Mouse (Mus musculus) neural tube, embryonic 14.5 days (tissue): ENCODE measurements around the gene 2410137M14Rik. TPM values are rescaled to one million over a fixed set of nuclear protein-coding genes. Genes with fewer than 3 reads are reported as not detected.
A peak's percentile ranks its signal among the peaks of the same experiment; 100 is the strongest.

Experiments used
- ATAC-seq: fragments of 200-750 bp; cut with Nextera tagmentation; 2 replicates; pipeline ENCODE4 v1.8.0; 2017; ENCODE audit warnings: low read depth, mild to moderate bottlenecking, moderate TSS enrichment, moderate library complexity
- H3K27ac ChIP-seq: fragments of 300-500 bp; sonication (generic); 2 replicates; pipeline ENCODE4 v1.5.1; 2014; ENCODE audit warnings: low read depth, mild to moderate bottlenecking, control low read depth, low read length, moderate library complexity, mixed read lengths
- H3K27me3 ChIP-seq: fragments of 300-500 bp; sonication (generic); 2 replicates; pipeline ENCODE4 v1.6.1; 2014; ENCODE audit warnings: low read length; ENCODE audit not compliant: control insufficient read depth, insufficient read depth
- H3K36me3 ChIP-seq: fragments of 300-500 bp; sonication (generic); 2 replicates; pipeline ENCODE4 v1.6.1; 2014; ENCODE audit warnings: low read length, mixed read lengths; ENCODE audit not compliant: control insufficient read depth, insufficient read depth
- H3K4me1 ChIP-seq: fragments of 300-500 bp; sonication (generic); 2 replicates; pipeline ENCODE4 v1.6.1; 2014; ENCODE audit warnings: low read length; ENCODE audit not compliant: control insufficient read depth, insufficient read depth
- H3K4me2 ChIP-seq: fragments of 300-500 bp; sonication (generic); 2 replicates; pipeline ENCODE4 v1.6.1; 2014; ENCODE audit warnings: mild to moderate bottlenecking, low read depth, low read length, control low read depth
- H3K4me3 ChIP-seq: fragments of 300-500 bp; sonication (generic); 2 replicates; pipeline ENCODE4 v1.5.1; 2014; ENCODE audit warnings: low read depth, low read length, control low read depth, mixed read lengths
- H3K9ac ChIP-seq: fragments of 300-500 bp; sonication (generic); replicated peaks from 2 replicates; pipeline ENCODE4 v1.6.1; 2014; ENCODE audit warnings: low read depth, mild to moderate bottlenecking, control low read depth, low read length, mixed read lengths
- H3K9me3 ChIP-seq: fragments of 300-500 bp; sonication (generic); 2 replicates; pipeline ENCODE4 v1.6.1; 2016; ENCODE audit warnings: low read length; ENCODE audit not compliant: control insufficient read depth
- WGBS: fragments of 180-500 bp; shearing (Covaris S2); extraction: QIAGEN DNeasy Blood & Tissue Kit; methylation state at CpG from one replicate; pipeline ENCODE4 v1.1.7; 2014; 5-methylcytosine and 5-hydroxymethylcytosine counted together
- polyA plus RNA-seq: library from polyadenylated mRNA; unstranded; fragments of >200 nt; fragmentation: Nextera tagmentation; extraction: Ambion mirVana; gene quantifications from 2 replicates; pipeline ENCODE4 v1.2.1, GENCODE M21; 2014

Gene 2410137M14Rik
- polyA plus RNA-seq, 1 experiment from 2014 or later = 0.32 TPM

DNA sequence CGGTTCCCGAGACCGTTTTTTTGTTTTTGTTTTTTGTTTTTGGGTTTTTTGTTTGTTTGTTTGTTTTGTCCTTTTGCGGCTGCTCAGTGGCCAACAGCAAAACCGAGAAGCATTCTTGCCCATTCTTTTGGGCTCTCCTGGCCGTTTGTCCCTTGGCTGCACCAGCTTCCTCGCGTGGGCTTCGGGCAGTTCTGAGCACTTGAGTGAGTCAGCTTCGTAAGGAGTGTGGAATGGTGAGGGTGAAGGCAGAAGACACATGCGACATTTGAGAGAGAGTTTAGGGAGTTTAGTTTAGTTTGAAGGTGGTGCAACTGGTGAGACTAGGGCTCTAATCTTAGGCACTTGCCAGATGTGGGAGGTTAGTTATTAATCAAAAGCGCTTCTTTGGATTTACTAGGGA, 22.2 kb downstream of the 2410137M14Rik start:
- Histone ChIP-seq H3K27ac (peak overlapping the region; percentile 75; the same call in 1 of the 2 replicates), H3K36me3 (no peaks in the 10 kb centered on the region; the same call in 1 of the 2 replicates), H3K4me3 (peak overlapping the region; percentile 65), H3K9me3 (no peaks in the 10 kb centered on the region), H3K27me3 (no peaks in the 10 kb centered on the region), H3K9ac (peak overlapping the region; percentile 68), H3K4me1 (peaks cover 12% of the 10 kb centered on the region; the same call in 1 of the 2 replicates), H3K4me2 (peak overlapping the region; percentile 75)
- peak; percentile 10; the same call in 1 of the 2 replicates for ATAC-seq
- 13% methylated on average over 12 of the region's 12 CpGs for WGBS

DNA sequence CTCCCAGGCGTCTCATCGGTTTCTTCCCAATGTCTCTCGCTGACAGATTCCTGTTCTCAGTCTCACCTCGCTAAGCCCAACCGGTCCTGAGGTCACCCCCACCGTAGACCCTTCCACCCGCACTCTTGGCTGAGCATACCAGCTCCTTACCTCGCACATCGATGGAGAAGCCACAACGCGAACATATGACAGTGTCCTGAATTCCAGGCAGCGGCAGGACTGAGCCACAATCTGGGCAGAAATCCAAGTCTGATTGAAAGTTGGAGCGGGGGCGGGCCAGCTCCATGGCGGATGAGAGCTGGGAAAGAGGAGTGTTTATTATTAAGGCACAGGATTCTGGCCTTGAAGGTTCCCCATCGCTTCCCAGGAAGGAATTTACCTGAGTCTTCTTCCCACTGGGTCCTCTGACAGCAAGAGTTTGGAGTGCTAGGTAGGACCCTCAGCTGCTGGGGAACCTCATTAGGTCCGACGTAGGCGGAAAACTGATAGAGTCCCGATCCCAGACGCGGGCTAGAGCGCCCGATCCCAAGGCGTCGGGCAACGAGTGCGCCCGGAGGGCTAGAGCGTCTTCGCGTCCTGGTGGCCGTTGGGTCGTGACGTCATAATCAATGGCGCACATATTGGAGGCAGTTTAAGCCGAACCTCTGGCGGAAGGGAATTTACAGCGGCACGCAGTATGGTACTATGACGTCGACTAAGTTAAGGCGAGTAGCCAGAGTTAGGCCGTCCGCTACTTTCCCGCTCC, 22.9 kb downstream of the 2410137M14Rik start, which contains the start of the genes Znrd1 and Znrd1as:
Gene Znrd1 (minus strand): TSS at position 561 of the 745 bp plus-strand sequence.
Gene Znrd1as (plus strand): TSS at position 594 of the 745 bp plus-strand sequence.
- H3K27me3 ChIP-seq = no peaks in the 10 kb centered on the region
- ATAC-seq = peak; percentile 98
- peak within 1 kb of the TSS; percentile 65 for H3K4me3 ChIP-seq
- peak within 1 kb of the TSS; percentile 75 for H3K4me2 ChIP-seq
- WGBS = under 1% methylated on average over 46 of the region's 46 CpGs
- H3K9me3 ChIP-seq = no peaks in the 10 kb centered on the region
- H3K36me3 ChIP-seq = no peaks in the 10 kb centered on the region; the same call in 1 of the 2 replicates
- H3K9ac ChIP-seq = peak within 1 kb of the TSS; percentile 68
- peaks cover 12% of the 10 kb centered on the region; the same call in 1 of the 2 replicates for H3K4me1 ChIP-seq
- H3K27ac ChIP-seq = peak within 1 kb of the TSS; percentile 75

DNA sequence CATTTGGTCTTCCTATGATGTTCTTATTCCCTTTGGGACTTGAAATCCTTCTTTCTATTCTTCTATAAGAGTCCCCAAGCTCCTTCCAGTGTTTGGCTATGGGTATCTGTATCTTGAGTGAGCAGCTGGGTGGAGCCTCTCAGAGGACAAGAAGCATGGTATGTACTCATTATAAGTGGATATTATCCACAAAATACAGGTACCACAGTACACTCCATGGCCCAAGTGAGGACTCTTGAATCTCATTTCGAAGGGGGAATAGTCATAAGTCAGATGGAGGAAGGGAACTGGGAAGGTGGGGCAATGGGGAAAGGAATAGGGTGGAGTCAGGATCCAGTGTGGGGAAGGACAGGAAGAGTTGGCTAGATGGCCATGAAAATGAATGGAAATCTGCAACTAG, 28.0 kb downstream of the 2410137M14Rik start:
- Histone ChIP-seq H3K27ac (no peak overlapping the region), H3K9ac (no peak overlapping the region), H3K9me3 (no peaks in the 10 kb centered on the region), H3K4me3 (no peak overlapping the region), H3K4me1 (peaks cover 13% of the 10 kb centered on the region; the same call in 1 of the 2 replicates), H3K4me2 (no peak overlapping the region), H3K36me3 (peaks cover 6% of the 10 kb centered on the region), H3K27me3 (no peaks in the 10 kb centered on the region)
- 95% methylated on average over 1 of the region's 1 CpGs for WGBS
- no peak for ATAC-seq

DNA sequence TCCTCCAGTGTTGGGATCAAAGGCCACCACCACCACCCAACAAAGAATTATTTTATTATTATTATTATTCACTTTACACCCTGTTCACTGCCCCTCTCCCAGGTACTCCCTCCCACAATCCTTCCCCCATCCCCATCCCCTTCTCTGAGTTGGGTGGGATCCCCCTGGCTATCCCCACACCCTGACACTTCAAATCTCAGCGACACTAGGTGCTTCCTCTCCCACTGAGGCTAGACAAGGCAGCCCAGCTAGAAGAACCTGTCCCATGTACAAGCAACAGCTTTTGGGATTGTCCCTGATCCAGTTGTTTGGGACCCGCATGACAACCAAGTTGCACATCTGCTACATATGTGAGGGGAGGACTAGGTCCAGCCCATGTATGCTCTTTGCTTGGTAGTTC, 28.4 kb downstream of the 2410137M14Rik start:
- no peak for ATAC-seq
- Histone ChIP-seq H3K36me3 (peaks cover 6% of the 10 kb centered on the region), H3K27ac (no peak overlapping the region), H3K27me3 (no peaks in the 10 kb centered on the region), H3K4me1 (peaks cover 12% of the 10 kb centered on the region; the same call in 1 of the 2 replicates), H3K4me2 (no peak overlapping the region), H3K4me3 (no peak overlapping the region), H3K9ac (no peak overlapping the region), H3K9me3 (no peaks in the 10 kb centered on the region)
- WGBS = 89% methylated on average over 2 of the region's 2 CpGs

DNA sequence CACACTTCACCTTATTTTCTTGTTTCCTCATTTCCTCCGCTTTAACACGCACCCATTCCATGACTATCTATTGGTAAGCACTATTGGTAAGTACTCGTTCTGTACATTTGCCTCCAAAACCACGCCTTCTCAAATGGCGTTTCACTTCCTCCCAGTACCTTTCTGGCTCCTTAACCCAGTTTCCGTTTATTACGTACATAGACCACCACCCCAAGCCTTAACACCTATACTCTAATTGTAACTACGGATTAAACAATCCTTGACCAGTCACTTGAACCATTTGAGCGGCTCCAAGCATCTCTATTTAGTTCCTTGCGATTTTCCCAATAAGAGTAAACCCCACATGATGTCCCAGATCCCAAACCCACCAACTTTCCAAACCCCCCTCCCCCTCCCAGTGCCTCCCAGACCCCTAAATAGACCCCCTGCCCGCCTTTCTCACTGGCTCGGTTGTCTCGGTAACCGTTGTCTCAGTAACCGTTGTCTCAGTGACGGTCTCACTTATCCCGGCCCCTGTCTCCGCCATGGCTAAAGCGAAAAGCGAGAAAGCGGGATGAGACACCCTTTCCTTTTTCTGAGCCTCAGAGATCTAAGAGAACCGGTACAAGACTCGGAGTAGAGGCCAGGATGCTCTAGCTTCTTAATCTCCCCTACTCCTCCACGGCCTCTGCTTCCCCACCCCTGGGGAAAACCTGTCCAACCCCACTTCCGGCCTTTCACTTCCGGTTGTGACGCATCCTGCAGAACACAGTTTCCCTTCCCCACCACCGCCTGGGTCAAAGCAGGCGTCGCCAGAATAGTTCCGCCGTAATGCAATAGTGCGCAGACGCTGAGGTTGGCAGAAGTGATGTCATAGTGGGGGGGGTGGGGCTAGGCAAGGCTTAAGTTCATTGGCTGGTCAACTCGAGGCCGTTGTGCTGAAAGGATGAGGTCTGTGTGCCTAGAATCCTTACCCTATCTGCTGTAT, 29.8 kb downstream of the 2410137M14Rik start, which contains the start of gene Ppp1r11:
Gene Ppp1r11 (minus strand): TSS at position 761 of the 967 bp plus-strand sequence.
- H3K4me2 ChIP-seq = peak within 1 kb of the TSS; percentile 81
- no peaks in the 10 kb centered on the region for H3K9me3 ChIP-seq
- 2% methylated on average over 36 of the region's 36 CpGs for WGBS
- peak within 1 kb of the TSS; percentile 89 for H3K27ac ChIP-seq
- peak within 1 kb of the TSS; percentile 67 for H3K9ac ChIP-seq
- peak; percentile 96 for ATAC-seq
- peak within 1 kb of the TSS; percentile 68 for H3K4me3 ChIP-seq
- peaks cover 6% of the 10 kb centered on the region for H3K36me3 ChIP-seq
- peaks cover 13% of the 10 kb centered on the region; the same call in 1 of the 2 replicates for H3K4me1 ChIP-seq
- no peaks in the 10 kb centered on the region for H3K27me3 ChIP-seq

DNA sequence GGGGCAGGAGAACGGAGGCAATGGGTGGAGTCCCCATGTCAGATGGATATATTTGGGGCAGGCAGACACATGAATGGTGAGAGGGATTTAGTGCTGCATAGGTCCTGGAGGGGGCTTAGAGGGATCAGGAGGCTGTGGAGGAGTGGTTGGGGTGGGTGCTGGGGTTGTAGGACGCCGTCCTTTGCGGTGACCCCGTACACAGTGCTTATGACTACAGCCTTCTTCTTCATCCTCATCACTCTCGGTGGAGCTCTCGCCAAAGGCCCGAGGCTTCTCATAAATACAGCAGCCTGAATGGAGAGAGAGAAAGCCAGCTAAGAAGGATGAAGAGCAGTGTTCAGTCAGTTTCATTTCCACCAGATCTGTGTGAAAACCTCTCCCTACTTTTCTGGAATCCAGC, 31.8 kb downstream of the 2410137M14Rik start:
- Histone ChIP-seq H3K9ac (no peak overlapping the region), H3K27me3 (peaks cover 4% of the 10 kb centered on the region; the same call in 1 of the 2 replicates), H3K36me3 (peaks cover 6% of the 10 kb centered on the region; the same call in 1 of the 2 replicates), H3K4me2 (no peak overlapping the region), H3K4me3 (no peak overlapping the region), H3K9me3 (no peaks in the 10 kb centered on the region), H3K27ac (no peak overlapping the region), H3K4me1 (peaks cover 16% of the 10 kb centered on the region; the same call in 1 of the 2 replicates)
- 93% methylated on average over 8 of the region's 8 CpGs for WGBS
- ATAC-seq = no peak

DNA sequence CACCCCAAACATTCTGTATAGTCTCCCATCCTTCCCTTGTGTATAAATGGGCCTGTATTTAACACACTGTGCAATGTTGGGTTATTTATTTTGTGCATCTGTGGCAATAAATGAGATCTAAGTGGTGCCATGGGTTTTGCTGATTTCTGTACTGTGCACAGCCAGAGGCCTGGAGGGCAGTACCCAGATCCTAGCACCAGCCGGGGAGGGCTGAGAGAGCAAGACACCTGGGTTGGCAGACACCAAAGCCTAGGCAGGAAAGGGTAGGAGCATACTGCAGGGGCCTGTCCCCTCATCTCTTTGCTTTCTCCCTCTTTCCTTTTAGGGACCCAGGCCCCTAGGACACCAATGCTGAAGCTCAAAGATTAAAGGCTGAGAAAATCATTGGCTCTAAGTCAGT, 32.8 kb downstream of the 2410137M14Rik start:
- Histone ChIP-seq H3K4me1 (peaks cover 16% of the 10 kb centered on the region; the same call in 1 of the 2 replicates), H3K9ac (no peak overlapping the region), H3K27ac (no peak overlapping the region), H3K4me2 (no peak overlapping the region), H3K9me3 (no peaks in the 10 kb centered on the region), H3K4me3 (no peak overlapping the region), H3K27me3 (peaks cover 8% of the 10 kb centered on the region; the same call in 1 of the 2 replicates), H3K36me3 (peaks cover 6% of the 10 kb centered on the region; the same call in 1 of the 2 replicates)
- WGBS = 74% methylated on average over 1 of the region's 1 CpGs
- no peak for ATAC-seq

DNA sequence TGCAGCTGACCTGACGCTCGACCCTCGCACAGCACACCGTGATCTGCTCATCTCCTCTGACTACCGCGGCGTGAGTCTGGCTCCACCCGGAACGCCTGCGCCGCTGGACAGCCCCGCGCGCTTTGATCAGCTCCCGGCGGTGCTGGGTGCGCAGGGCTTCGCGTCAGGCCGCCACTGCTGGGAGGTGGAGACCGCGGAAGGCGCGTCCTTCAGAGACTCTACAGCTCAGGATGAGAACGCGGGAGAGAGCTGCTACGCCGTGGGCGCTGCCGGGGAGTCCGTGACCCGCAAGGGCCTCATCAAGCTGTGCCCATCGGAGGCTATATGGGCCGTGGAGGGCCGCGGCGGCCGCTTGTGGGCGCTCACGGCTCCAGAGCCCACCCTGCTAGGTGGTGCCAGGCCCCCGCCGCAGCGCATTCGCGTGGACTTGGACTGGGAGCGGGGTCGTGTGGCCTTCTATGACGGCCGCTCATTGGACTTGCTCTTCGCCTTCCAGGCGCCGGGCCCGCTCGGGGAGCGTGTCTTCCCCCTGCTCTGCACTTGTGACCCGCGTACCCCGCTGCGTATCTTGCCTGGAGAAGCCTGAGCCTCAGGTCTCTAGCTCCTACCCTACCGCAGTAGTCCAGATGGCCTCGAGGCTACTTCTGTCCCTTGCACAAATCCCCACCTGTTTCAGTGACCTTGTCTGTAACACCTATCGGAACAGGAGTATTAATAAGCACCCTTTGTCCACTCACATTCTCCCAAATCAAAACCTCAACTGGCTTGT, 33.8 kb downstream of the 2410137M14Rik start:
- Histone ChIP-seq H3K27me3 (peaks cover 19% of the 10 kb centered on the region), H3K4me2 (peak overlapping the region; percentile 94), H3K27ac (peak overlapping the region; percentile 78), H3K4me3 (peak overlapping the region; percentile 53), H3K4me1 (peaks cover 16% of the 10 kb centered on the region; the same call in 1 of the 2 replicates), H3K9me3 (no peaks in the 10 kb centered on the region), H3K9ac (peak overlapping the region; percentile 81), H3K36me3 (peaks cover 6% of the 10 kb centered on the region; the same call in 1 of the 2 replicates)
- peak; percentile 54 for ATAC-seq
- 2% methylated on average over 62 of the region's 62 CpGs for WGBS
